Mouse (Mus musculus): Measurements from ENCODE around the gene Gp5. TPM values are rescaled to one million over a fixed set of nuclear protein-coding genes. Genes with fewer than 3 reads are reported as not detected.
"Not testable (repeated sequence)": the region's sequence is repeated elsewhere in the genome, so short reads cannot be mapped to it uniquely, and the experiment has no call there.

Gp5 gene
- not detected in 2 replicates for polyA plus RNA-seq (2012; ENCODE audit: insufficient read depth, insufficient read length, missing spikeins)

- H3K4me3 ChIP-seq (ENCODE audit: insufficient read depth, low read depth, low read length), result peak within 1 kb of the TSS; percentile 55; the same call in 1 of the 2 replicates
- H3K4me1 ChIP-seq (ENCODE audit: control insufficient read depth, insufficient read depth, insufficient read length, low read length), result peaks cover 3% of the 10 kb centered on the region; the same call in 1 of the 2 replicates
- no peak within 1 kb of the TSS for H3K27ac ChIP-seq (replicated peaks; ENCODE audit: low read depth, low read length)
These were observed at the start of gene Gp5 for GRCm38 (mm10) chr16:30310647-30311046. Gene Gp5, minus strand, starts transcription at chr16:30310779.

DNA sequence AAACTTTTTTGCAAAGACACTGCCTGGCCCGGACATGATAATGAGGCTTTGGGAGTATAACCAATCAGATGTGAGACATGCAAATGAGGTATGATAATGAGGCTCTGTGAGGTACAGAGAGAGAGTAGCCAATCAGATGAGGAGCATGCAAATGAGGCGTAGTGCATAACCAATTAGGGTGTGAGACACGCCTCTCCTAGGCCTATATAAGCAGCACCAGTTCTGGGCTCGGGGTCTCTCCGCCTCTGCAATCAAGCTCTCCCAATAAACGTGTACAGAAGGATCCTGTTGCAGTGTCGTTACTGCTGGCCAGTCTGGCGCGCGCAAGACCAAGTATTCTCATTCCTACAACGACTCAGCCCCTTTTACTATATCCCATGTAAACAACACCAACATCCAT, 42.9 kb upstream of the Gp5 start:
- H3K4me3 ChIP-seq (ENCODE audit: insufficient read depth, low read depth, low read length); H3K27ac ChIP-seq (replicated peaks; ENCODE audit: low read depth, low read length); H3K4me1 ChIP-seq (ENCODE audit: control insufficient read depth, insufficient read depth, insufficient read length, low read length): not testable (repeated sequence)

- Histone ChIP-seq H3K4me3 (ENCODE audit: insufficient read depth, low read depth, low read length) (no peak overlapping the region), H3K4me1 (ENCODE audit: control insufficient read depth, insufficient read depth, insufficient read length, low read length) (peaks cover 9% of the 10 kb centered on the region), H3K27ac (replicated peaks; ENCODE audit: low read depth, low read length) (no peak overlapping the region)
These were observed 3.7 kb upstream of the Gp5 start for GRCm38 (mm10) chr16:30314236-30314635.

DNA sequence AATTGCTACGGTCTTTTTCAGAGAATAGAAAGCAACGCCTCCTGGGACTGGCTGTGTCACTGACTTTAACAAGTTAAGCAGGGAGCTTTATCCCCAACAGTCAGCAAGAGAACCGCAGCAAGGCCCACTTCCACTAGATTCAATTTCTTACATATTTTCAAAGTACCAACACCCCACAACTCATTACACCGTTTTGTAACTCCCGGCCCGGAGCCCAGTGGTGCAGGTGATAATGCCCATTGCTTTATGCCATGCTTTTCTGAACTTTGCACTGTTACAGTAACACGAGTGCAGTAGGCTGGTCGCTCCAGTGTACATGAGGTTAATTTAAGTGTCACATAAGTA, 436 bp downstream of the Gp5 start:
- Histone ChIP-seq H3K27ac (replicated peaks; ENCODE audit: low read depth, low read length) (no peak overlapping the region), H3K4me3 (ENCODE audit: insufficient read depth, low read depth, low read length) (no peak overlapping the region), H3K4me1 (ENCODE audit: control insufficient read depth, insufficient read depth, insufficient read length, low read length) (peaks cover 3% of the 10 kb centered on the region; the same call in 1 of the 2 replicates)

DNA sequence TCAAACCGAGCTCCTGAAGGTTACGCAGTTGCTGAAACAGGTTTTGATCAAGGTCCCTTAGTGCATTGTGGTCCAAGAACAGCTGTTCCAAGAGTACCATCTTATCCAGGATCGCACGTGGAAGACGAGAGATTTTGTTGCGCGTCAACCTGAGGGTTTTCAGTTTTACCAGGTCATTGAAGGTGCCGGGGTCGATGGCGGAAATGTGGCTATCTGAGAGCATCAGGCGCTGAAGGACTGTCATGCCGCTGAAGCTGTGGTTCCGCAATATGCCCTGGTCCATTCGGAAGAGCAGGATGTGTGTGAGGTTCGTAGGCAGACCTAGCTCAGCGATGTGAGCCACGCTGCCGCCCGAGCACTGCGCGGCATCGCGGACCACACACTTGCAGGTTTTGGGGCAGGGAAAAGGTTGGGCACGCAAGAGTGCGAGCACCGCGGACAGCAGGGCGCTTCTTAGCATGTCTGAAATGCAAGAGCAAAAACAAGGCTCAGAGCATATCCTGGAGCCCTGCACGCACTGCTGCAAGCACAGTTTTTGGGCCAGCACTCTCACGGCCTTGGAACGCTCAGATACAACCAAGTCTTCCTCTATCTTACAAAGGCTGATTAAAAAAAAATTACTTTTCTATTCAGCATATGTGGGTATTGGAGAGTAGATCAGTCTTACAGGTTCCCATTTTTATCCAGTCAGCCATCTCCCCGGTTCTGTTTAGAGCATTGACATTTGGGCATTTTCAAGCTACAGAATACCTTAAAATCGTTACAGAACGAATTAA, 996 bp downstream of the Gp5 start:
- Histone ChIP-seq H3K4me1 (ENCODE audit: control insufficient read depth, insufficient read depth, insufficient read length, low read length) (peaks cover 3% of the 10 kb centered on the region; the same call in 1 of the 2 replicates), H3K4me3 (ENCODE audit: insufficient read depth, low read depth, low read length) (peak overlapping the region; percentile 55), H3K27ac (replicated peaks; ENCODE audit: low read depth, low read length) (no peak overlapping the region)

GRCm38 (mm10) chr16:30308616-30309394, 1.8 kb downstream of the Gp5 start:
- Histone ChIP-seq H3K4me1 (ENCODE audit: control insufficient read depth, insufficient read depth, insufficient read length, low read length) (peaks cover 3% of the 10 kb centered on the region; the same call in 1 of the 2 replicates), H3K27ac (replicated peaks; ENCODE audit: low read depth, low read length) (no peak overlapping the region), H3K4me3 (ENCODE audit: insufficient read depth, low read depth, low read length) (peak overlapping the region; percentile 55)

DNA sequence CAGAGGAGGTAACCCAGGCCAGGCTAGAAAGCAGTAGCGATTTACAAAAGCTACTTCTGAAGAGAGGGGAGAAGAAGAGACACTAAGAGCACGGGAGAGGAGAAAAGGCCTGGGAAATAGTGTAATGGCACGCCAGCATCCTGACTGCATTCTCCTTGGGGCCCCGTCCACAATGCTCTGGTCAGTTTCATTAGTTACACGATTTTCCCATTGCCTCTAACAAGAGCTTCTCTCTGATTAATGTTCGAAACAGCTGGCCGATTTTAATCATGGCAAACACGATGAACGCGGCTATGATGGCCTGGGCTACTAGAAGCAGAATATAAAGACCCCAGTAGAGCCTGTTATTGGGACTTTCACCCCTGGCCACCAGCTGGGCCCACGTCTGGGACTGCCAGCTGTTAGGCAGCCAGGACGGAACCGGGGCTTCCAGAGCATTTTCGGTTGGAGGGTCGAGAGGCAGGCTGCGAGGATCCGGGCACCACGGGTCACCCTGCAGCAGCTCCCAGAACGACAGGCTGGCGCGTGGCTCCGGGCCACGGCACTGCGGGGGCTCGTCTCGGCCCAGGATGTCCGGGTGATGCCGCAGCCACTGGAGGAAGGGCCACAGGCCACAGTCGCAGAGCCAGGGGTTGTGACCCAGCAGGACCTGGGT, 2.5 kb downstream of the Gp5 start:
- H3K27ac ChIP-seq (replicated peaks; ENCODE audit: low read depth, low read length), result no peak overlapping the region
- H3K4me3 ChIP-seq (ENCODE audit: insufficient read depth, low read depth, low read length), result peak overlapping the region; percentile 55

DNA sequence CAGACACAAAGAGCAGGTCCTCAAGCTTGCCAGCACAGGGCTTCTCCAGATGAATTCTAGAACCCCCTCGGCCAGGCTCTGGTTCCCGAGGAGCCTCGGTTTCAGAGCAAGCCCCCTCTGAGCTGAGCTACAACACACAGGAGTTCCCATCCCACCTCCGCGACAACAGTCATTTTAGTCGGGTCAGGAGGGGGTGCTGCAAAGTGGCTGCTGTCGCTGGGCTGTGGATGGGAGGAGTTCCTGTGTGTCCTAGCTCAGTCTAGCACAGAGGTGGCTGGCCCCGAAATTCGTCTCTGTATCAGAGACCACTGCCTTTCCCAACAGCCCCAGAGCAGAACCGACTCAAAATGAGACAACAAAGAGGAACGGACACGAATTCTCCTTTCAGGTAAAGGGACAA, 3.3 kb downstream of the Gp5 start:
- Histone ChIP-seq H3K4me1 (ENCODE audit: control insufficient read depth, insufficient read depth, insufficient read length, low read length) (peaks cover 3% of the 10 kb centered on the region; the same call in 1 of the 2 replicates), H3K27ac (replicated peaks; ENCODE audit: low read depth, low read length) (no peak overlapping the region), H3K4me3 (ENCODE audit: insufficient read depth, low read depth, low read length) (no peak overlapping the region)

More for the DNA sequence above, 2.5 kb downstream of the Gp5 start:
- H3K4me1 ChIP-seq (ENCODE audit: control insufficient read depth, insufficient read depth, insufficient read length, low read length), result peaks cover 3% of the 10 kb centered on the region; the same call in 1 of the 2 replicates

- peaks cover 3% of the 10 kb centered on the region; the same call in 1 of the 2 replicates for H3K4me1 ChIP-seq (ENCODE audit: control insufficient read depth, insufficient read depth, insufficient read length, low read length)
- no peak overlapping the region for H3K27ac ChIP-seq (replicated peaks; ENCODE audit: low read depth, low read length)
- no peak overlapping the region for H3K4me3 ChIP-seq (ENCODE audit: insufficient read depth, low read depth, low read length)
These were observed 4.5 kb downstream of the Gp5 start for GRCm38 (mm10) chr16:30306102-30306501.

DNA sequence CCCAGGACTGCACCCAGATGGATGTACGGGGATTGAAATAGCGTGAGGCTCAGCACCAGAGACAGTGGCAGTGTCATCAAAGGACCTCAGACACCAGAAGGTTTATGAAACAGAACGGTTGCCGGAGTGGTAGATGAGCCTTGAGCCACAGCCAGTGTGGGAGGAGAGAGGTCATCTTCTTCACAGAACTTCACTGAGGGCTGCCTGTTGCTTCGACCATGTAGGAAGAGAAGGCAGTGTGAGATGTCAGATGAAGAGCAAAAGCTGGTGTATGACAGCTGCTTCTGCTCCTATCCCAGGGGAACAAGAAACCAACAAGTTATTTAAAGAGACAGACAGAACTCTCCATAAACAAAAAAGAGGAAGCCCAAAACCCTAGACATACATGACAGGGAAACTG, 6.3 kb downstream of the Gp5 start:
- no peaks in the 10 kb centered on the region; the same call in 1 of the 2 replicates for H3K4me1 ChIP-seq (ENCODE audit: control insufficient read depth, insufficient read depth, insufficient read length, low read length)
- H3K4me3 ChIP-seq (ENCODE audit: insufficient read depth, low read depth, low read length), result no peak overlapping the region
- H3K27ac ChIP-seq (replicated peaks; ENCODE audit: low read depth, low read length), result no peak overlapping the region

DNA sequence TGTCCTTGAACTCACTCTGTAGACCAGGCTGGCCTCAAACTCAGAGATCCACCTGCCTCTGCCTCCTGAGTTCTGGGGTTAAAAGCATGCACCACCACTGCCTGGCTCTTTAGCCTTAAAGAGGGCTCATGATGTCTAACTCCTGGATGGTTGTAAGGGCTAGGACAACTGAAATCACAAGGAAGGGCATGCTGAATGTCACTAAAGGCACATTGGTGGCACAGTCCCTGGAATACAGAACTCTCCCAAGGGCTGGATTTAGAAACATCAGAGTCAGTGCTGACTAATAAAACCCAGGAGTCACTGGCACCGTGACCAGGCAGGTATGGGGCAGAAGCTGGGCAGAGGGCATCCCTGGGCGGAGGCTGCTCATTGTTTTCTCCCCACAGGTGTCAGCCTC, 7.2 kb downstream of the Gp5 start:
- H3K27ac ChIP-seq (replicated peaks; ENCODE audit: low read depth, low read length), result no peak overlapping the region
- H3K4me1 ChIP-seq (ENCODE audit: control insufficient read depth, insufficient read depth, insufficient read length, low read length), result no peaks in the 10 kb centered on the region; the same call in 1 of the 2 replicates
- no peak overlapping the region for H3K4me3 ChIP-seq (ENCODE audit: insufficient read depth, low read depth, low read length)

- Histone ChIP-seq H3K27ac (replicated peaks; ENCODE audit: low read depth, low read length) (no peak overlapping the region), H3K4me1 (ENCODE audit: control insufficient read depth, insufficient read depth, insufficient read length, low read length) (no peaks in the 10 kb centered on the region), H3K4me3 (ENCODE audit: insufficient read depth, low read depth, low read length) (no peak overlapping the region)
These were observed 7.9 kb downstream of the Gp5 start for GRCm38 (mm10) chr16:30302686-30303085.

DNA sequence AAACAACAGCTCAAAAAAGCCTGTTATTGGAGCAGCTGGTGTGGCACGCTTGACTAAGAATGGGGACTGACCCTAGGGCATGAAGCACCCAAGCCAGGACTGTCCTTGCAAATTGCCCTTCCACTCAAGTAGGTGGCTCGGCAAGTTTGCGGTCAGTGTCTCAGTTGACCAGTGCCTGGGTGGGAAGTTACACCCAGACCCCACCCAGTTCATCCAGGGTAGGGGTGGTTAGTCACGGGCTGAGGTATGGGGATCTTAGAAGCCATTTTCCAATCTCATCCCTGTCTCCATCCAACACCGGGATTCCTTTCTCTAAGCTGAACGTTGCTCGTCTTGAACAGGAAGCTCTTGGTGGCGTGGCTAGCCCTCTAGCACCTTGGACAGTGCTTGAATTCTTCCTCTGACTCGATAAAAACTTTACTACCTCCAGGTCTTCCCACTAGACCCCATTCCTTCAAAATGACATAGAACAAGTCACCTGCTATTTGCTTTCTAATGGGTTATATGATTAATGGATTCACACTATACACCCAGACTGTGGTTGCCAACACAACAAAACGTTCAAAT, 10.8 kb downstream of the Gp5 start:
- no peak overlapping the region for H3K27ac ChIP-seq (replicated peaks; ENCODE audit: low read depth, low read length)
- H3K4me1 ChIP-seq (ENCODE audit: control insufficient read depth, insufficient read depth, insufficient read length, low read length), result no peaks in the 10 kb centered on the region
- H3K4me3 ChIP-seq (ENCODE audit: insufficient read depth, low read depth, low read length), result no peak overlapping the region

DNA sequence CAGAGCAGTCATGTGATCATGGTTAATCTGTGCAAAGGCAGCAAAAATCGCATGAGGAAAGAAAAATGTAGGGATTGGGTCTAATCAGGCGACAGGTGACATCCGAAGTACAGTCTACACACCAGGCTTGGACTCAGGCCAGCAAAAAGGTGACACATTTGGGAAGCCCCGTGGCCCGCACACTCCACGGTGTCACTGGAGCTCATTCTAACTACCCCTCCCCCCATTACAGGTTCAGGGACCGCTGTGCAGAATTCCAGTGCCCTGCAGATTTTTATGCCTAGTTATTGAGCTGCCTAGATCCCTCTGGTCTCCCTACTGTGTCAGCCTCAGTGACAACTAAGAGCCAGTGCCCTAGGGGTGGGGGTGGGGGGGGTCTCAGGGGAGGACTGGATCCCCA, 13.1 kb downstream of the Gp5 start:
- H3K4me3 ChIP-seq (ENCODE audit: insufficient read depth, low read depth, low read length), result no peak overlapping the region
- no peaks in the 10 kb centered on the region for H3K4me1 ChIP-seq (ENCODE audit: control insufficient read depth, insufficient read depth, insufficient read length, low read length)
- no peak overlapping the region for H3K27ac ChIP-seq (replicated peaks; ENCODE audit: low read depth, low read length)
